Mouse (Mus musculus): ENCODE measurements around the gene Zbtb16. TPM values are rescaled to one million over a fixed set of nuclear protein-coding genes. Genes with fewer than 3 reads are reported as not detected.
A peak's percentile ranks its signal among the peaks of the same experiment; 100 is the strongest.

Zbtb16 gene
- polyA plus RNA-seq, 1 experiment from 2014 or later = 11.3 TPM

GRCm38 (mm10) chr9:48748216-48748615 is 87.8 kb downstream of the Zbtb16 start:
- no peak overlapping the region for H3K4me2 ChIP-seq (replicated peaks)
- no peaks in the 10 kb centered on the region; the same call in 1 of the 2 replicates for H3K27me3 ChIP-seq
- WGBS = 85% methylated on average over 4 of the region's 4 CpGs
- peaks cover 19% of the 10 kb centered on the region for H3K4me1 ChIP-seq
- no peaks in the 10 kb centered on the region for H3K36me3 ChIP-seq
- H3K9me3 ChIP-seq = no peaks in the 10 kb centered on the region
- H3K4me3 ChIP-seq = no peak overlapping the region
- H3K27ac ChIP-seq (replicated peaks) = no peak overlapping the region
- ATAC-seq (ENCODE audit: low FRiP score, low read depth) = no peak
- H3K9ac ChIP-seq (replicated peaks) = no peak overlapping the region

DNA sequence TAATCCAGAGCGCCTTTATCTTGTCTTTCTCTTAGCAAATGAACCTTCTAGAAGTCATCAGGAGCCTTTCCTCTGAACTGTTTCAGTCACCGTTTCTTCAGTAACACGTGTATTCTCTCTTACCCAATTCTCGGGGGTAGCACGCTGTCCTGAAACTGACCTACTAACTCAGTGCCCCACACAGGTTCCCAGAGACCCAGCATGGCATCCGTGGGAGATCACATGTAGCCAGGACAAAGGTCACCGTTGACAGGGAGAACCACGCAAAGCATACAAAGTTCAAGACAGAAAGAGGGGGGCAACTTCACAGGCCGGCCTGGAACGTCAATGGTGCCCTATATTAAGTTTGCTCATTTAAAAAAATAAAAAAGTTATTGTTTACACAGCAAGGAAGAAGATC is 89.5 kb downstream of the Zbtb16 start:
- Histone ChIP-seq H3K27me3 (no peaks in the 10 kb centered on the region; the same call in 1 of the 2 replicates), H3K36me3 (no peaks in the 10 kb centered on the region), H3K4me2 (replicated peaks) (no peak overlapping the region), H3K4me1 (peaks cover 13% of the 10 kb centered on the region), H3K27ac (replicated peaks) (no peak overlapping the region), H3K9ac (replicated peaks) (no peak overlapping the region), H3K4me3 (no peak overlapping the region), H3K9me3 (no peaks in the 10 kb centered on the region)
- ATAC-seq (ENCODE audit: low FRiP score, low read depth) = no peak
- 90% methylated on average over 10 of the region's 10 CpGs for WGBS

DNA sequence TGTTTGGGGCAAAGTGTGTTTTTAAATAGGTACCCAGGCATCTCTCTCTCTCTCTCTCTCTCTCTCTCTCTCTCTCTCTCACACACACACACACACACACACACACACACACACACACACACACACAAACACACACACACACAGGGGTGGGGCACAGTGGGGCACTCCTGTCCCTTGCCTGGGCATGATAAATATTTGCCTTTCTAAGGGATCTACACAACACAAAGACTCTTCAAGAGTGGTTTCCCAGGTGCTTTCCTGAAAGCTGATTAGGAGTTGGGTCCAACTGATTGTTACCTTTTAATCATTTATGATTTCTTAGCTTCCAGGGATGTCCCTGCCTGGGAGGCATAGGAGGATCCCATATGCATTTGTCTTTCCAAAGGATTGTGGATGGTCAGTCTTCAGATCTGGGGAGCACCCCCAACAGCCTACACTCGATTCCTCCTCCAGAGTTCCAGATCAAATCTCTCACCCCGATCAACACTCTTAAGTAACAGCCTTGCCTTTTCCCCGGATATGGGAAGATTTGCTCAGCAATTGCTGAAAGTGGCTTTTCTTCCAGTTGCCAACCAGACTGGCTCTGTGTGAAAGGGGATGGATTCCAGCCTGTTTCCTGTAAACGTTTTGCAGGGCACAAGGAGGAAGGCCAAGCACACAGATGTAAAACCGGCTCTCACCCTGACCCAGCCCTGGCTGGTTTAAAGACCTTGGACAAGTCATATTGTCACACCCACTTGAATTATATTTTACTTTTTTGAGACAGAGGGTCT is 90.5 kb downstream of the Zbtb16 start:
- Histone ChIP-seq H3K4me3 (no peak overlapping the region), H3K9ac (replicated peaks) (no peak overlapping the region), H3K27me3 (no peaks in the 10 kb centered on the region; the same call in 1 of the 2 replicates), H3K4me1 (peaks cover 22% of the 10 kb centered on the region), H3K36me3 (no peaks in the 10 kb centered on the region), H3K4me2 (replicated peaks) (no peak overlapping the region), H3K9me3 (no peaks in the 10 kb centered on the region), H3K27ac (replicated peaks) (no peak overlapping the region)
- ATAC-seq (ENCODE audit: low FRiP score, low read depth) = no peak
- 80% methylated on average over 5 of the region's 5 CpGs for WGBS

GRCm38 (mm10) chr9:48744916-48745315 is 91.1 kb downstream of the Zbtb16 start:
- Histone ChIP-seq H3K36me3 (no peaks in the 10 kb centered on the region), H3K4me1 (peaks cover 27% of the 10 kb centered on the region), H3K27ac (replicated peaks) (no peak overlapping the region), H3K4me3 (no peak overlapping the region), H3K9ac (replicated peaks) (no peak overlapping the region), H3K9me3 (no peaks in the 10 kb centered on the region), H3K4me2 (replicated peaks) (no peak overlapping the region), H3K27me3 (no peaks in the 10 kb centered on the region; the same call in 1 of the 2 replicates)
- no peak for ATAC-seq (ENCODE audit: low FRiP score, low read depth)
- 87% methylated on average over 13 of the region's 13 CpGs for WGBS

DNA sequence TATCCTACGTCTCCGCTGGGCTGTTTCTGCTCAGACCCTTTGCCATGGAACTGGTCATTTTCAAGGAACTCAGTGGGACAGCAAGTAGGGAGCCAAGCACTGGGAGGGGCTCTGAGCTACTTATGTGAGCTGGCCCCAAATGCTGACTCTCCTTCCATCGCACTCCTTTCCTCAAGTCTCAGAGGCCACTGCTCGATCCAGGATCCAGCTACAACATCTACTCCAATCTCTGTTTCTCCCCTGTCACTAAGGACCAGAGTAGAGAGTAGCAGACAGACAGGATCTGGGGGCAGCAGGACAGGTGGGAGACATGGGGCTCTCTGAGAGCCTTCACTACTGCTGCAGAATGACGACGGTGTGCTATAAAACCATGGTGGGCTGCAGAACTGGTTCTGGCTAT is 91.6 kb downstream of the Zbtb16 start:
- no peaks in the 10 kb centered on the region; the same call in 1 of the 2 replicates for H3K27me3 ChIP-seq
- no peak overlapping the region for H3K27ac ChIP-seq (replicated peaks)
- 74% methylated on average over 6 of the region's 6 CpGs for WGBS
- no peaks in the 10 kb centered on the region for H3K36me3 ChIP-seq
- H3K4me2 ChIP-seq (replicated peaks) = no peak overlapping the region
- no peak overlapping the region for H3K4me3 ChIP-seq
- no peak overlapping the region for H3K9ac ChIP-seq (replicated peaks)
- ATAC-seq (ENCODE audit: low FRiP score, low read depth) = no peak
- H3K4me1 ChIP-seq = peaks cover 31% of the 10 kb centered on the region
- no peaks in the 10 kb centered on the region for H3K9me3 ChIP-seq

- Histone ChIP-seq H3K9ac (replicated peaks) (no peak overlapping the region), H3K4me1 (peaks cover 37% of the 10 kb centered on the region), H3K27ac (replicated peaks) (no peak overlapping the region), H3K27me3 (no peaks in the 10 kb centered on the region; the same call in 1 of the 2 replicates), H3K9me3 (no peaks in the 10 kb centered on the region), H3K4me3 (no peak overlapping the region), H3K36me3 (no peaks in the 10 kb centered on the region), H3K4me2 (replicated peaks) (no peak overlapping the region)
- 88% methylated on average over 11 of the region's 11 CpGs for WGBS
- ATAC-seq (ENCODE audit: low FRiP score, low read depth) = no peak
These were observed 92.4 kb downstream of the Zbtb16 start for GRCm38 (mm10) chr9:48743338-48744285.

DNA sequence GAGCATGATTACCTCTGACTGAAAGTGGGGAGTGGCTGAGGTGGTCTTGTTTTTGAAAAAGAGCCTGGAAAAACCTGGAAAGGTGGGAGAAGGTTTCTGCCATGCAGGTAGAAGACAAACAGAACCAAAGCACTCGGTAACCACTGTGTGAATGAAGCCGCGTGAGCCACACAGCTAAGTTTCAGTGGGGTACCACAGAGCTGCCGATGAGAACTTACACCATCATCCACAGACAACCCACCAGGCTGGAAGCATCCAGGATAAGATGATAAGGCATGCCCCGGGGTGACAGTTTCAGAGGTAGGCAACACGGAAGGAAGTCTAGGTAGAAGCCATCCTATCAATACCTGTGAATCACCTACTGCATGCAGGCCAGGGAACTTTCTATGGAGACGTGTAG is 93.9 kb downstream of the Zbtb16 start:
- no peaks in the 10 kb centered on the region for H3K36me3 ChIP-seq
- WGBS = 93% methylated on average over 7 of the region's 7 CpGs
- peaks cover 46% of the 10 kb centered on the region for H3K4me1 ChIP-seq
- no peaks in the 10 kb centered on the region for H3K9me3 ChIP-seq
- H3K27me3 ChIP-seq = no peaks in the 10 kb centered on the region; the same call in 1 of the 2 replicates
- no peak for ATAC-seq (ENCODE audit: low FRiP score, low read depth)
- H3K27ac ChIP-seq (replicated peaks) = no peak overlapping the region
- no peak overlapping the region for H3K4me3 ChIP-seq
- H3K4me2 ChIP-seq (replicated peaks) = no peak overlapping the region
- no peak overlapping the region for H3K9ac ChIP-seq (replicated peaks)

DNA sequence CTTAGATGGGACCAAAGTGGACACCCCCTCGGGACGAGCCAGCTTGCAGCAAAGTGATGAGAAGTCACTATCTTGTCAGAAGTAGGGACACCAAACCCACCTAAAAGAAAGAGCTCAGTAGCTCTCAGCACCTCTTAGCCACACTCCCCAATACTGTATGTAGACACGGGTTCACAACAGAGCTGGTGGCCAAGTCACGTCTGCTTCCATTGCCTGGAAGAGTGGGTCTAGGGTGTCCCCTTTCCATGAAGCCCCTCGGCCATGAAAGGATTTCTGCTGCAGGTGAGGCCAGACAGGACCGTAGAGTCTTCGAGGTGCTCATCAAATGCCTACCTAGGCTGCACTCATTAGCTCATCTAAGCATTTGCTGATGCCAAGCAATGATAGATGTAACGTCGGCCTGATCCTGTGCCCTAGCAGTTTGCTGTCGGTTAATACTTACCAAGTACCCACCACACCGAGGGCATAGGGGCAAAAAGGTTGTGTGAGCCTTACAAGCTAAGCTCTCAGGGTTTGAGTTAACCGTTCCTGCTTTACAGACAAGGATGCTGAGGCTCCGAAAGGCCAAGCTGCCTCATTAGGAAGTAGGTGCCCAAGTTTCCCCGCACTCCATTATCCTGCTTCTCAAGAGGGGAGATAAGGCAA is 94.5 kb downstream of the Zbtb16 start:
- Histone ChIP-seq H3K27ac (replicated peaks) (no peak overlapping the region), H3K9me3 (no peaks in the 10 kb centered on the region), H3K36me3 (no peaks in the 10 kb centered on the region), H3K4me2 (replicated peaks) (no peak overlapping the region), H3K4me3 (no peak overlapping the region), H3K4me1 (peaks cover 52% of the 10 kb centered on the region), H3K9ac (replicated peaks) (no peak overlapping the region), H3K27me3 (no peaks in the 10 kb centered on the region; the same call in 1 of the 2 replicates)
- WGBS = 96% methylated on average over 14 of the region's 14 CpGs
- no peak for ATAC-seq (ENCODE audit: low FRiP score, low read depth)

DNA sequence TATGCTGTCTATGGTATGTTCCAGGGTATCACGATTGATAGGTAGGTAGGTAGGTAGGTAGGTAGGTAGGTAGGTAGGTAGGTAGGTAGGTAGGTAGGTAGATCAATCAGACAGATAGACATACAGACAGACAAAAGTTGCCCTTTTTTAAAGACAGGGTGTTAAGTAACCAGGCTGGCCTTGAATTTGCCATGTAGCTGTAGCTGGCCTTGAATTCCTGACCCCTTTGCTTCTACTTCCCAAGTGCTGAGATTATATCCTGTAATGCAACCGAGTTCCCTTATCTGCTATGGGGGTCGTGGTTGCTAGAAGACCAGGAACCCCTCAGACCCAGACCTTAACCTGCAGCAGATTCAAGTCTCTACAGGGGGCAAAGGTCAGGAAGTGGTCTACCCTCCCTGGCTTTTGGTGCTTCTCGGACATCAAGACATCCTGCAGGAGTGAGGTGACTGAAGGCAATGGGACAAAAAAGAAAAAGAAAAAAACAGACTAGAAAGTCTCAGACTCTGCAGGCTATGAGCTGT is 95.2 kb downstream of the Zbtb16 start:
- Histone ChIP-seq H3K9me3 (no peaks in the 10 kb centered on the region), H3K27me3 (no peaks in the 10 kb centered on the region; the same call in 1 of the 2 replicates), H3K36me3 (no peaks in the 10 kb centered on the region), H3K27ac (replicated peaks) (no peak overlapping the region), H3K9ac (replicated peaks) (no peak overlapping the region), H3K4me2 (replicated peaks) (no peak overlapping the region), H3K4me3 (no peak overlapping the region), H3K4me1 (peaks cover 59% of the 10 kb centered on the region)
- ATAC-seq (ENCODE audit: low FRiP score, low read depth) = no peak
- WGBS = 81% methylated on average over 4 of the region's 4 CpGs

DNA sequence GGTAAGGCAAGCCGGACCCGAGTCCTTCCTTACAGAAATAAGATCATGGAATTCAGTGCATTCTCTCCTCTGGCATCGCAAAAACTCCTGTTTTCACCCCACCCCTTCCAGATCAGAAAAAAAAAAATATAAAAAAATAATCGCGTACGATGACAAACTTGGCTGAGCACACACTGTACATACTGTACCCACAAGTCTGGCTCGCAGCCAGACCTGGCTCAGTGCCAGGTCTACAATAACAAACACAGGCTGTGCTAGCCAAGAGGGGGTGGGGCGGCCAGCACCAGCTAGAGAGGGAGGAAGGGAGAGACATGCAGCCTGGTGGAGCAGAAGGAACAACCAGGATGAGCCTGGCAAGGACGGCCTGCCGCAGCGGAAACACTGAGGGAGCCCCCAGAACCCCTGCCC is 95.9 kb downstream of the Zbtb16 start:
- 0 out of 2 replicates have a peak overlapping the region, but pooled peaks have one; percentile 66 for H3K27ac ChIP-seq (replicated peaks)
- H3K9ac ChIP-seq (replicated peaks) = no peak overlapping the region
- H3K36me3 ChIP-seq = no peaks in the 10 kb centered on the region
- peaks cover 64% of the 10 kb centered on the region for H3K4me1 ChIP-seq
- WGBS = 64% methylated on average over 11 of the region's 11 CpGs
- no peaks in the 10 kb centered on the region; the same call in 1 of the 2 replicates for H3K27me3 ChIP-seq
- no peak overlapping the region for H3K4me3 ChIP-seq
- no peak overlapping the region for H3K4me2 ChIP-seq (replicated peaks)
- H3K9me3 ChIP-seq = no peaks in the 10 kb centered on the region
- peak; percentile 59; the same call in 1 of the 2 replicates for ATAC-seq (ENCODE audit: low FRiP score, low read depth)

GRCm38 (mm10) chr9:48738795-48739476 is 97.1 kb downstream of the Zbtb16 start:
- Histone ChIP-seq H3K4me1 (peaks cover 65% of the 10 kb centered on the region), H3K4me2 (replicated peaks) (no peak overlapping the region), H3K4me3 (no peak overlapping the region), H3K36me3 (no peaks in the 10 kb centered on the region), H3K27ac (replicated peaks) (no peak overlapping the region), H3K9ac (replicated peaks) (no peak overlapping the region), H3K9me3 (no peaks in the 10 kb centered on the region), H3K27me3 (no peaks in the 10 kb centered on the region)
- no peak for ATAC-seq (ENCODE audit: low FRiP score, low read depth)
- WGBS = 87% methylated on average over 9 of the region's 9 CpGs

All from midbrain, embryonic 12.5 days (tissue).